Mouse (Mus musculus) brain, embryonic 18.5 days (tissue): ENCODE measurements around the gene Sirpb1a.
"Not testable (repeated sequence)": the region's sequence is repeated elsewhere in the genome, so short reads cannot be mapped to it uniquely, and the experiment has no call there.

ENCODE experiments used
- DNase-seq: peaks from one replicate; pipeline ENCODE4 v3.0.0-alpha.2; 2012; ENCODE audit warnings: low read depth, low spot score

The Sirpb1a gene

DNA sequence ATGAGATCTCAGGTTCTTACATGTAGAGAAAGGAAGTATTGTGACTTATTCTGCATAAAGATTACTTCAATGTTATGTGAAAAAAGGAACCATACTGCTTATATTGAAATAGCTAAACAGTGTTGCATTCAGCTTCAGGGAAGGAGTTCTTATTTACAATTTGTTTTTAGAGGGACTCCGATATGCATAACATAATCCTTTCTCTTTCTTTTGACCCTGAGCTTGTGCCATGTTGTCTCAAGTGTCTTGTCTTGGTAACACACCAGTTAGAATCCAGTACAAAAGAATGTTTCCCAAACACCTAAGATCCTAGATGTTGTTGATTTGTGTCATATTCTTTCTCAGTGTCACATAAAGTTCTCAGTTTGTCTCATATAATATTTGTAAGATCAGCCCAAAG lies at the start of gene Sirpb1a:
Gene Sirpb1a (minus strand): TSS at position 74 of the 400 bp plus-strand sequence.
- not testable (repeated sequence) for DNase-seq

DNA sequence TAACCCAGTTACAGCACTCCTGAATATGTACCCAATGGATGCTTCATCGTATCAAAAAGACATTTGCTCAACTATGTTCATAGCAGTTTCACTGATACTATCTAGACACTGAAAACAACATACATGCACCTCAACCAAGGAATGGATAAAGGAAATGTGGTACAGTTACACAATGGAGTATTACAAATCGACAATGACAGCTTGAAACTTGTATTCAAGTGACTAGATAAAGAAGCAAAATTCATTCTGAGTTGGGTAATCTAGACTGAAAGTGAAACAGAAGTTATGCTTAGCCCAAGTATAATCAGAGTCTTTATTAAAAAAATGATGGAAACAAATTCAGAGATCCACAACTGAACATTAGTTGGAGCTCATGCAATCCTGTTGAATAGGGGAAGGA lies 48.5 kb upstream of the Sirpb1a start:
- not testable (repeated sequence) for DNase-seq

DNA sequence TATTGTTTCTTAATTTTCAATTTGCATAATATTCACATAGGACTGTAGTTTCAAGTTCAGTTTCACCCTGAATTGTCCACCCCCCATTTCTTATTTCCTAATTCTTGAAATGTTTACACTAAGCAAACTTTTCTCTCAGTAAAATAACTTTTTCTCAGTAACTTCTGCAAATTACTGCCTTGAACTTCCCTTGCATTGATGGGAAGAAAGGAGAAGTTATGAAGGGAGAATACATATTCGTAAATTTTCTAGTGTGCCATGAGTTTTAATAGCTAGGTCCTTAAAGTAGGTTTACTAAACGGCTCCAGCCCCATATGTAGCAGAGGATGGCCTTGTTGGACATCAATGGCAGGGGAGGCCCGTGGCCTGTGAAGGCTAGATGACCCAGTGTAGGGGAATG lies 43.8 kb upstream of the Sirpb1a start:
- DNase-seq, result not testable (repeated sequence)

DNA sequence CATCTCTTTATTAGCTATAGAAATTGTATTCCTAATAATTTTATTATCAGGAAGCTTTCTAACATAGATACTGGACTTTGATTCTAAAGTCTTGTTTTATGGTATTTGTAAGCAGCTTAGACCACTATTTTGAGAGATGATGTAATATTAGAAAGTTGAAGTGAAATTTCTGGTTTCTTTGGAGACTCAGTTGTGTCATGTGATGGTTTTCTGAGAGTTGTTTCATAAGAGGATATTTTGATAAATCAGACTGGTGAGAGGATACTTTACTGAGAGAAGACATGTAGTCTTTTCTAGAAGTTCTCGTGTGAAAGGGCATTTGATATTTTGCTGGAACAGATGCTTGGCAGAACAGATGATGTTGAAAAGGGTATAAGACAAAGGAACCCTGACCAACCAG lies 17.6 kb upstream of the Sirpb1a start:
- not testable (repeated sequence) for DNase-seq

DNA sequence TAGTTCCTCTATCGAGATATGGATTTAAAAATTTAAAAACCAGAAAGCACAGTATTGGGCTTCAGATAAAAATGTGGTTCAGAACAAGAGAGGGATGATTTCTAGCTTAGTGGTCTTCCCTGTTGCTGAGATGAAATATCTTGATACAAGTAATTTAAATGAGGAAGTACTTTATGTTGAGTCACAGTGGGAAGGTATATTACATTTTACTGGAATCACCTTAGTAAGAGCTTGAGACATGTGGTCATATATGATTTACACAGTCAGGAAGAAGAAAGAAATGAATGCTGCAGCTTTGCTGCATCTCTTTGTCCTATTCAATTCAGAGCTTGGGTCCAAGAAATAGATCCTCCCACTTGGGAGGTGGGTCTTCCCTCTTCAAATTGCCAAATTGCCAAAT lies 13.5 kb upstream of the Sirpb1a start:
- DNase-seq, result not testable (repeated sequence)

DNA sequence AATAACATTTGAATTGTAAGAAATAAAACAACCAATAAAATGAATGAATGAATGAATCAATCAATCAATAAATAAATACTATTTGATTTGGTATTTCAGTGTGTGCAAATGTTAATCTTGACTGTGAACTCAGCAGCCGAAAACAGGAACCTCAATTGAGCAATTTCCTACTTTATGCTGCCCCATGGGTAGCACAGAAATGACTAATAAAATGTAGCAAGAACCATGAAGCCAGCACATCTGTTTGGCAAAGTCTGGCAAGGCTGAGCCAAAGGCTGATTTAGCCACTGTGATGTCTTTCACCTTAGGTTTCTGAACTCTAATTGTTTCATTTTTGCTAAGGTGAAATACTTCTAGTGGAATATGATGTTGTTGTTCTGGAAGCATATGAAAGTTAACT lies 1.6 kb upstream of the Sirpb1a start:
- DNase-seq, result no peak

DNA sequence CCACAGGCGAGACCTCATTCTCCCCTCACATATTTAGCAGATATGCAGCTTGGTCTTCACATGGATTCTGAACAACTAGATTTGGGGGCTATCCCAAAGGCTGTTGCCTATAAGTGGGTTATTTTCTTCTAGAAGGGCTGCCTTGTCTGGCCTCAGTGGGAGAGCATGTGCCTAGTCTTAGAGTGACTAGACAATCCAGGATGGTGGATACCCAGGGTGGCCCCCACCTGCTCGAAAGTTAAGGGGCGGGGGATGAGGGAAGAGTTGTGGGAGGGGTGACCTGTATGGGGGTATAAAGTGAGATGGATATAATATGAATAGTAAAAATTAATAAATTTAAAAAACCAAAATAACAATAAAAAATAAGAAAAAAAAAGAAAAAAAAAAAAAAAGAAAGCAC lies 70.6 kb downstream of the Sirpb1a start:
- not testable (repeated sequence) for DNase-seq

DNA sequence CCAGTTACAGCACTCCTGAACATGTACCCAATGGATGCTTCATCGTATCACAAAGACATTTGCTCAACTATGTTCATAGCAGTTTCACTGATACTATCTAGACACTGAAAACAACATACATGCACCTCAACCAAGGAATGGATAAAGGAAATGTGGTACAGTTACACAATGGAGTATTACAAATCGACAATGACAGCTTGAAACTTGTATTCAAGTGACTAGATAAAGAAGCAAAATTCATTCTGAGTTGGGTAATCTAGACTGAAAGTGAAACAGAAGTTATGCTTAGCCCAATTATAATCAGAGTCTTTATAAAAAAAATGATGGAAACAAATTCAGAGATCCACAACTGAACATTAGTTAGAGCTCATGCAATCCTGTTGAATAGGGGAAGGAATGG lies 76.0 kb downstream of the Sirpb1a start:
- not testable (repeated sequence) for DNase-seq

DNA sequence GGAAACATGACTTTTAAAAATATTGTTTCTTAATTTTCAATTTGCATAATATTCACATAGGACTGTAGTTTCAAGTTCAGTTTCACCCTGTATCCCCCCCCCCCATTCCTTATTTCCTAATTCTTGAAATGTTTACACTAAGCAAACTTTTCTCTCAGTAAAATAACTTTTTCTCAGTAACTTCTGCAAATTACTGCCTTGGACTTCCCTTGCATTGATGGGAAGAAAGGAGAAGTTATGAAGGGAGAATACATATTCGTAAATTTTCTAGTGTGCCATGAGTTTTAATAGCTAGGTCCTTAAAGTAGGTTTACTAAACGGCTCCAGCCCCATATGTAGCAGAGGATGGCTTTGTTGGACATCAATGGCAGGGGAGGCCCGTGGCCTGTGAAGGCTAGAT lies 80.7 kb downstream of the Sirpb1a start:
- not testable (repeated sequence) for DNase-seq

DNA sequence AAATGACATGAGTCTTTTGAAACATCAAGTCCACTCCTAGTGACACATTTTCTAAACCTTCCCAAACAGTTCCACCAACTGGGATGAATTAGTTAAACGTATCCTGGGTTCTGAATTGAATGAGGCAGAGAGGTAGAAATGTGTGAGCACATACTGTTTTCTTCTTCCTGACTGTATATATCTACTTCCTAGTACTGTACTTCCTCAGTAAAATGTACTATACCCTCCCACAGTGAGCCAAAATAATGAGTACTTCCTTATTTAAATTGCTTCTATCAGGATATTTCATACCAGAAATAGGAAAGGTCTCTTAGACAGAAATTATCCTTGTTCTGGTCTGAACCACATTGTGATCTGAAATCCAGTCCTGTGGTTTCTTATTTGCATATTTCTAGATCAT lies 86.0 kb downstream of the Sirpb1a start:
- DNase-seq, result no peak

DNA sequence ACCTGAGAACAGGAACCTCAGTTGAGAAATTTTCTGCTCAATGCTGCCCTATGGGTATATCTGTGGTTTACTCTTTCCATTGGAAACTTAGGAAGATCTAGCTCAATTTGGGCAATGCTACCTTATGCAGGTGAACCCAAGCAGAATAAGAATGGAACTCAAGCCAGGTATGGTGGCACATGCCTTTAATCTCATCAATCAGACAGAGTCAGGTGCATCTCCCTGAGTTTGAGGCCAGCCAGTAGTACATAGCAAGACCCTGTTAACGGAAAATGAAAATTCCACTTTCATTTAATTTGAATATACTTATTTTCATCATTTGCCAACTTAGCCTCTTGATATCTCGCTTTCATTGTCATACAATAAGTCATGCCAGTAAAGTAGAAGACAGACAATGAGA lies 92.1 kb downstream of the Sirpb1a start:
- DNase-seq, result no peak

DNA sequence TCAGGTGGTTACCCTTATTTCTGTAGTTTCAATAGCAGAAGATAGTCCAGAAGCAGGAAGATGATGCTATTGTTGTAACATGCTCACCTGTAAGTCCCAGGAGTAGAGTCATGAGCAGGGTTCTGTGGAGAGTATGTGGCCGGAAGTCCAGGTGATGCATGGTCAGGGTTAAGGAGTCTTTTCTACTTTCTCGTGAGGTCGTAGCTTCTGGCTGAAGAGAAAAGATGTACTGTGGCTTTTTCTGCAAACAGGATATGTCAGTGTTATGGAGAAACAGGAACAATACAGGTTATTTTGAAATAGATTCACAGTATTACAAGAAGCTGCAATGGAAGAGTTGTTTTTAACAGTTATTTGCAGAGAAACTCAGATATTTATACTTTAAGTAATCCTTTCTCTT lies 94.3 kb downstream of the Sirpb1a start, which contains the start of gene Gm9733:
Gene Gm9733 (minus strand): TSS at position 240 of the 400 bp plus-strand sequence.
- no peak for DNase-seq

DNA sequence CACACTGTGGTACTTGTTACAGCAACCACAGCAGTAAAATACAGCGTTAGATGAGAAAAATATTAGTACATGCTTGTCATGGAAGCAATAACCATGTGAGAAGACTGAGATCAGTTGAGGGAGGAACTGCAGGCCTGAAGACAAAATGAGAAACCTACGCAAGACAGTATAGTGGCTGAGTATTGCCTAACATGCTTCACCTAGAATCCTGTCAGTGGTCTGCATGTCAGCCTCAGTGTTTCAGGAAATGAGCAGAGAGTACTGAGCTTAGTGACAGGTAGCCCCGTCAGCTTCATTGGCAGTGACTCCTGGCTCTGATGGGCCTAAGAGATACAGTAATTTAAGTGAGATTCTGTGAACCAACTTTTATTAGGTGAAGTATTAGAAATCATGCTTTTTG lies 94.8 kb downstream of the Sirpb1a start:
- DNase-seq, result no peak

DNA sequence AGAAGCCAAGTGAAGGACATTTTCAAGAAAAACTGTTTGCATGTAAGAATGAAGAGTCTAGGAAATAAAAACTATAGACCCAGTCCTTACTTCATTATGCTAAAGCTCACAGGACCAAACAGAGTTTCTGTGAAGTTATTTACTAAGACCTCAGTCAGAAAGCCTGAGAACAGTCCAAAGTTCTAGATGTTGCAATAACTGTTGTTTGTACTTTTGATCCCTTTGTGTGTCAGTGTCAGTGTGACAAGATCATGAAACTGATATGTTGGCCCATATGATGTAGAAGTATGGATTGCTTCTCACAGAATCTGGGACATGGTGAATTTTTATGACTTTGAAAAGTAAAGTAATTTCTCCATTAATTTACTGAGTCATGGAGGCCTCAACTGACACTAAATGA lies 96.8 kb downstream of the Sirpb1a start:
- DNase-seq, result no peak
